Mouse (Mus musculus) MEL (cell line): ENCODE results near the gene Plekha8. TPM values are rescaled to one million over a fixed set of nuclear protein-coding genes. Genes with fewer than 3 reads are reported as not detected.

Experiments used
- DNase-seq: peaks from one replicate; pipeline ENCODE4 v3.0.0; 2011; ENCODE audit warnings: low read depth, low spot score
- H3K27ac ChIP-seq: 2 replicates; pipeline ENCODE4 v1.5.1; 2012; ENCODE audit warnings: low read depth, mild to moderate bottlenecking, control low read depth, low read length, moderate library complexity; ENCODE audit not compliant: control insufficient read depth
- H3K27me3 ChIP-seq, 2 experiments: fragments of 150-350 bp in 1 of 2; sonication (generic) in 1 of 2; 2 replicates each; pipeline ENCODE4 v1.6.1; 2012; ENCODE audit warnings: low read length in 2 of 2, mild to moderate bottlenecking in 2 of 2, improper control_type of control experiment in 1 of 2, moderate library complexity in 1 of 2; ENCODE audit not compliant: insufficient read depth in 2 of 2, control insufficient read depth in 1 of 2
- H3K36me3 ChIP-seq, 2 experiments: 2 replicates each; pipeline ENCODE4 v1.6.1; 2012 to 2014; ENCODE audit warnings: low read length in 2 of 2, improper control_type of control experiment in 1 of 2, inconsistent platforms in 1 of 2, mild to moderate bottlenecking in 1 of 2; ENCODE audit not compliant: insufficient read depth in 2 of 2, control insufficient read depth in 1 of 2
- H3K4me1 ChIP-seq, 2 experiments: fragments of 150-350 bp in 1 of 2; sonication (generic) in 1 of 2; 2 replicates each; pipeline ENCODE4 v1.6.1; 2012; ENCODE audit warnings: low read length in 2 of 2, improper control_type of control experiment in 1 of 2, mild to moderate bottlenecking in 1 of 2; ENCODE audit not compliant: insufficient read depth in 2 of 2, control insufficient read depth in 1 of 2
- H3K4me3 ChIP-seq, 2 experiments: fragments of 150-350 bp in 1 of 2; sonication (generic) in 1 of 2; 2 replicates each; pipeline ENCODE4 v1.5.1; 2012; ENCODE audit warnings: low read depth in 2 of 2, low read length in 2 of 2, mild to moderate bottlenecking in 2 of 2, moderate library complexity in 2 of 2, control low read depth in 1 of 2, improper control_type of control experiment in 1 of 2; ENCODE audit not compliant: control insufficient read depth in 1 of 2, insufficient read depth in 1 of 2
- H3K79me2 ChIP-seq: 2 replicates; pipeline ENCODE4 v1.6.1; 2012; ENCODE audit warnings: mild to moderate bottlenecking, low read length, moderate library complexity; ENCODE audit not compliant: control insufficient read depth, poor library complexity, insufficient read depth
- H3K9ac ChIP-seq: 2 replicates; pipeline ENCODE4 v1.6.1; 2012; ENCODE audit warnings: low read depth, mild to moderate bottlenecking, control low read depth, low read length, moderate library complexity; ENCODE audit not compliant: control insufficient read depth, poor library complexity, severe bottlenecking
- H3K9me3 ChIP-seq: fragments of 150-350 bp; sonication (generic); replicated peaks from 2 replicates; pipeline ENCODE4 v1.6.1; 2012; ENCODE audit warnings: mild to moderate bottlenecking, low read length, improper control_type of control experiment, moderate library complexity; ENCODE audit not compliant: insufficient read depth
- CHD1 ChIP-seq: IDR thresholded peaks from 2 replicates; pipeline ENCODE4 v1.6.1; 2012; ENCODE audit warnings: low read depth, mild to moderate bottlenecking, inconsistent platforms, low read length, improper control_type of control experiment
- E2F4 ChIP-seq: IDR thresholded peaks from 2 replicates; pipeline ENCODE4 v1.6.1; 2011; ENCODE audit warnings: low read depth, low read length, improper control_type of control experiment, borderline replicate concordance
- GATA1 ChIP-seq: IDR thresholded peaks from 2 replicates; pipeline ENCODE4 v1.6.1; 2011; ENCODE audit warnings: low read depth, low read length, improper control_type of control experiment
- HCFC1 ChIP-seq: IDR thresholded peaks from 2 replicates; pipeline ENCODE4 v1.6.1; 2012; ENCODE audit warnings: low read depth, mild to moderate bottlenecking, inconsistent platforms, low read length, improper control_type of control experiment, moderate library complexity
- KAT2A ChIP-seq: conservative IDR thresholded peaks from 2 replicates; pipeline ENCODE4 v1.6.1; 2012; ENCODE audit warnings: low read depth, low read length, improper control_type of control experiment, inconsistent platforms
- MAFK ChIP-seq: IDR thresholded peaks from 2 replicates; pipeline ENCODE4 v1.6.1; 2011; ENCODE audit warnings: low read depth, mild to moderate bottlenecking, low read length, improper control_type of control experiment, borderline replicate concordance
- MAX ChIP-seq: IDR thresholded peaks from 2 replicates; pipeline ENCODE4 v1.6.1; 2011; ENCODE audit warnings: low read length, improper control_type of control experiment
- MYB ChIP-seq: IDR thresholded peaks from 2 replicates; pipeline ENCODE4 v1.6.1; 2011; ENCODE audit warnings: mild to moderate bottlenecking, low read depth, low read length, improper control_type of control experiment
- NELFE ChIP-seq: IDR thresholded peaks from 2 replicates; pipeline ENCODE4 v1.6.1; 2011; ENCODE audit warnings: low read depth, low read length, improper control_type of control experiment
- POLR2AphosphoS2 ChIP-seq: IDR thresholded peaks from 2 replicates; pipeline ENCODE4 v1.6.1; 2011; ENCODE audit warnings: low read length, improper control_type of control experiment
- SIN3A ChIP-seq: IDR thresholded peaks from 2 replicates; pipeline ENCODE4 v1.6.1; 2012; ENCODE audit warnings: low read length, improper control_type of control experiment, inconsistent platforms
- SMC3 ChIP-seq: IDR thresholded peaks from 2 replicates; pipeline ENCODE4 v1.6.1; 2011; ENCODE audit warnings: low read depth, low read length, improper control_type of control experiment
- TBP ChIP-seq: IDR thresholded peaks from 2 replicates; pipeline ENCODE4 v1.8.0; 2011; ENCODE audit warnings: low read depth, low read length, improper control_type of control experiment
- TCF12 ChIP-seq: IDR thresholded peaks from 2 replicates; pipeline ENCODE4 v1.6.1; 2014; ENCODE audit warnings: low read depth, mild to moderate bottlenecking, inconsistent platforms, low read length, improper control_type of control experiment, moderate library complexity
- UBTF ChIP-seq: IDR thresholded peaks from 2 replicates; pipeline ENCODE4 v1.6.1; 2012; ENCODE audit warnings: low read depth, mild to moderate bottlenecking, inconsistent platforms, low read length, improper control_type of control experiment, moderate library complexity, borderline replicate concordance; ENCODE audit not compliant: insufficient read depth
- USF1 ChIP-seq: IDR thresholded peaks from 2 replicates; pipeline ENCODE4 v1.6.1; 2014; ENCODE audit warnings: low read depth, mild to moderate bottlenecking, inconsistent platforms, low read length, improper control_type of control experiment, moderate library complexity
- USF2 ChIP-seq, 2 experiments: IDR thresholded peaks; 2 replicates each; pipeline ENCODE4 v1.6.1; 2011 to 2012; ENCODE audit warnings: improper control_type of control experiment in 2 of 2, low read length in 2 of 2, borderline replicate concordance in 1 of 2, inconsistent platforms in 1 of 2, low read depth in 1 of 2, mild to moderate bottlenecking in 1 of 2; ENCODE audit not compliant: insufficient read depth in 1 of 2
- ZKSCAN1 ChIP-seq: IDR thresholded peaks from 2 replicates; pipeline ENCODE4 v1.6.1; 2012; ENCODE audit warnings: low read depth, mild to moderate bottlenecking, inconsistent platforms, low read length, improper control_type of control experiment, moderate library complexity
- ZNF384 ChIP-seq: IDR thresholded peaks from 2 replicates; pipeline ENCODE4 v1.6.1; 2012; ENCODE audit warnings: low read depth, mild to moderate bottlenecking, inconsistent platforms, low read length, improper control_type of control experiment
- polyA plus RNA-seq, 2 experiments: library from polyadenylated mRNA; stranded (reverse) in 1 of 2; unstranded in 1 of 2; fragments of >175 nt in 1 of 2; fragments of >200 nt in 1 of 2; gene quantifications; 2 replicates each; pipeline versions ENCODE4 v1.2.1 to v1.2.4; 2012; ENCODE audit warnings: low replicate concordance in 2 of 2, low read depth in 1 of 2; ENCODE audit not compliant: insufficient read length in 2 of 2, insufficient read depth in 1 of 2, missing spikeins in 1 of 2
- total RNA-seq: library from RNA; depleted of rRNA; stranded (reverse); fragments of 300-350 nt; gene quantifications from 2 replicates; pipeline ENCODE4 v1.2.3, GENCODE M21; 2012

Gene Plekha8
- total and polyA plus RNA-seq, 3 experiments = 11.6 to 16.8 TPM; not detected in 1

- Histone ChIP-seq H3K79me2 (peaks cover 2% of the 10 kb centered on the region; the same call in 1 of the 2 replicates), H3K4me1 (no peaks in the 10 kb centered on the region), H3K27ac (no peak overlapping the region)
- DNase-seq = peak; percentile 10
- TF ChIP-seq MAFK = no peak
- TF ChIP-seq USF1 = no peak
- TF ChIP-seq CHD1 = no peak
- TF ChIP-seq MYB = no peak
- TF ChIP-seq E2F4 = no peak
- no peak for TF ChIP-seq MAX
- no peak for TF ChIP-seq ZNF384
- no peak for TF ChIP-seq GATA1
- no peak for TF ChIP-seq KAT2A
- TF ChIP-seq ZKSCAN1 = no peak
- TF ChIP-seq NELFE = no peak
- no peak for TF ChIP-seq TCF12
- no peak for TF ChIP-seq POLR2AphosphoS2
- TF ChIP-seq, all 39 proteins: peak for 0
- Histone ChIP-seq H3K27me3 (no peaks in the 10 kb centered on the region), H3K36me3 (no peaks in the 10 kb centered on the region), H3K4me3 (no peak overlapping the region), H3K9me3 (no peaks in the 10 kb centered on the region), H3K9ac (no peak overlapping the region)
Measured at GRCm38 (mm10) chr6:54604001-54604715, 9.2 kb downstream of the Plekha8 start.

DNA sequence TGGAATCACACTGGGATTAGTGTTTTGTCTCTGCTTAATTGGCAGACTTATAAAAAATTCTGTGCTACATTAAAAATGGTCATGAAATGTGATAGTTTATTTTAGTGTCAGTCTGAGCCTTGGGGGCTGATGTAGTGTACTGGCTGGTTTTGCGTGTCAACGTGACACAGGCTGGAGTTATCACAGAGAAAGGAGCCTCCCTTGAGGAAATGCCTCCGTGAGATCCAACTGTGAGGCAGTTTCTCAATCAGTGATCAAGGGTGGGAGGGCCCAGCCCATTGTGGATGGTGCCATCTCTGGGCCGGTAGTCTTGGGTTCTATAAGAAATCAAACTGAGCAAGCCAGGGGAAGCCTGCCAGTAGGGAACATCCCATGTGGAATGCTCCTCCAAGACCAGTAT lies 11.3 kb downstream of the Plekha8 start:
- DNase-seq = no peak
- TF ChIP-seq SIN3A (no peak), SMC3 (no peak), UBTF (no peak), TBP (no peak), HCFC1 (no peak), USF2 (IDR thresholded peaks at IDR 0.05; ENCODE audit: borderline replicate concordance in 1 of 2, insufficient read depth in 1 of 2, low read depth in 1 of 2, low read length in 2 of 2) (no peak), E2F4 (no peak)
- TF ChIP-seq, all 39 proteins: peak for 0
- H3K27ac ChIP-seq = no peak overlapping the region
- no peaks in the 10 kb centered on the region for H3K27me3 ChIP-seq
- H3K4me3 ChIP-seq = no peak overlapping the region
- H3K9me3 ChIP-seq = no peaks in the 10 kb centered on the region
- H3K36me3 ChIP-seq = no peaks in the 10 kb centered on the region
- no peak overlapping the region for H3K9ac ChIP-seq
- no peaks in the 10 kb centered on the region for H3K4me1 ChIP-seq
- peaks cover 2% of the 10 kb centered on the region; the same call in 1 of the 2 replicates for H3K79me2 ChIP-seq
